Mouse (Mus musculus) bone marrow macrophage, adult 2 months (primary cell): Measurements from ENCODE around the gene Nepro.

ENCODE experiments used
- CTCF ChIP-seq: IDR thresholded peaks from 2 replicates; pipeline ENCODE4 v1.5.1; 2012; ENCODE audit warnings: low read depth, mild to moderate bottlenecking, low read length, moderate library complexity
- POLR2A ChIP-seq: IDR thresholded peaks from 2 replicates; pipeline ENCODE4 v1.6.1; 2012; ENCODE audit warnings: mild to moderate bottlenecking, low read depth, low read length, borderline replicate concordance

GRCm38 (mm10) chr16:44772577-44772976, 48.5 kb downstream of the Nepro start:
- TF ChIP-seq CTCF, result no peak
- no peak for TF ChIP-seq POLR2A
